Mouse (Mus musculus) stomach, embryonic 15.5 days (tissue): ENCODE data around the gene Mindy1. TPM values are rescaled to one million over a fixed set of nuclear protein-coding genes. Genes with fewer than 3 reads are reported as not detected.
A peak's percentile ranks its signal among the peaks of the same experiment; 100 is the strongest.

Source experiments
- ATAC-seq: fragments of 200-750 bp; cut with Nextera tagmentation; 2 replicates; pipeline ENCODE4 v1.8.0; 2017; ENCODE audit warnings: low read depth, moderate number of reproducible peaks, moderate TSS enrichment; ENCODE audit not compliant: insufficient read depth, low FRiP score
- H3K27ac ChIP-seq: fragments of 300-500 bp; sonication (generic); 2 replicates; pipeline ENCODE4 v1.5.1; 2015; ENCODE audit warnings: mild to moderate bottlenecking, inconsistent platforms
- H3K27me3 ChIP-seq: fragments of 300-500 bp; sonication (generic); replicated peaks from 2 replicates; pipeline ENCODE4 v1.6.1; 2015; ENCODE audit warnings: inconsistent platforms
- H3K36me3 ChIP-seq: fragments of 300-500 bp; sonication (generic); 2 replicates; pipeline ENCODE4 v1.6.1; 2015; ENCODE audit warnings: inconsistent platforms
- H3K4me1 ChIP-seq: fragments of 300-500 bp; sonication (generic); 2 replicates; pipeline ENCODE4 v1.6.1; 2015; ENCODE audit warnings: inconsistent platforms
- H3K4me2 ChIP-seq: fragments of 300-500 bp; sonication (generic); 2 replicates; pipeline ENCODE4 v1.6.1; 2015; ENCODE audit warnings: mild to moderate bottlenecking, inconsistent platforms
- H3K4me3 ChIP-seq: fragments of 300-500 bp; sonication (generic); replicated peaks from 2 replicates; pipeline ENCODE4 v1.5.1; 2015; ENCODE audit warnings: inconsistent platforms
- H3K9ac ChIP-seq: fragments of 300-500 bp; sonication (generic); 2 replicates; pipeline ENCODE4 v1.6.1; 2015; ENCODE audit warnings: inconsistent platforms
- H3K9me3 ChIP-seq: fragments of 300-500 bp; sonication (generic); 2 replicates; pipeline ENCODE4 v1.6.1; 2016; ENCODE audit warnings: inconsistent platforms
- whole genome bisulfite sequencing: fragments of 180-500 bp; shearing (Covaris S2); methylation state at CpG from one replicate; pipeline ENCODE4 v1.1.7; 2015; 5-methylcytosine and 5-hydroxymethylcytosine counted together
- polyA plus RNA-seq: library from polyadenylated mRNA; unstranded; fragments of >200 nt; fragmentation: Nextera tagmentation; extraction: Ambion mirVana; gene quantifications from 2 replicates; pipeline ENCODE4 v1.2.1, GENCODE M21; 2015

The Mindy1 gene
- polyA plus RNA-seq, 1 experiment from 2014 or later = 45.8 TPM

DNA sequence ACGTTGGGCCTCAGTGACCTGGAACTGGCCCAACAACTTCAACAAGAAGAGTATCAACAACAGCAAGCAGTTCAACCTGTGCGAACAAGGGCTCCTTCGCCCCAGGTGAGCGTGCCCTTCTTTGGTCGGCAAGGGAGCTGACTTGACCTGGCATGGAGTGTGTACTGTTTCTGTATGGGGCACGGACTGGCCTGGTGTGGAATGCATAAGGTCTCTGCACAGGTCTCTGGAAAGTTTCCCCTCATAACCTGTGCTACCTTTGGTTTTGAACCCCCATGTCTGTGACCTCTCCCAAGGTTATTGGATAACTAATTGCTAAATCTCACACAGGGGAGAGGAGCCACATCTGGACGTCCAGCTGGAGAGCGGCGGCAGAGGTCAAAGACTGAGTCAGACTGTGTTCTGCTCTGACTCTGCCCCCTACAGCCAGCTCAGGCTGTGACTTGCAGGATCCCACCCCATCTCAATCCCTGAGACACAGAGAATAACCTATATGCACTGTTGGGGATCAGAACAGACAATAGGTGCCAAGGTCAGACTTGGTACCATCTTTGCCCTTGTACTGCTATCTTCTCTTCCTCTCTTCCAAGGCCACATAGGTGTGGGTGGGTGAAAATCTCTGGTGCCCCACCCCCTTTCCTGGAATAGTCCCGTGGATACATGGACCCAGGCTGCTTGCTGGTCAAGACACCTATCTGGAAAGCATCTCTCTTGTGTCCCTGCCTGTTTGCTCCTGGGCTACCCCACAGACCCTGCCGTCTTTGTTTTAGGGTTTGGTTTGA lies 14.4 kb downstream of the Mindy1 start:
- peaks cover 45% of the 10 kb centered on the region for H3K36me3 ChIP-seq
- no peak overlapping the region for H3K4me3 ChIP-seq
- H3K27me3 ChIP-seq = no peaks in the 10 kb centered on the region
- no peak overlapping the region for H3K27ac ChIP-seq
- H3K4me1 ChIP-seq = peaks cover 12% of the 10 kb centered on the region; the same call in 1 of the 2 replicates
- no peak overlapping the region for H3K9ac ChIP-seq
- WGBS = 72% methylated on average over 11 of the region's 11 CpGs
- peak; percentile 23; the same call in 1 of the 2 replicates for ATAC-seq
- H3K4me2 ChIP-seq = no peak overlapping the region
- H3K9me3 ChIP-seq = no peaks in the 10 kb centered on the region

- Histone ChIP-seq H3K9me3 (no peaks in the 10 kb centered on the region), H3K4me2 (no peak overlapping the region), H3K9ac (no peak overlapping the region), H3K27ac (0 out of 2 replicates have a peak overlapping the region, but pooled peaks have one; percentile 14), H3K27me3 (no peaks in the 10 kb centered on the region), H3K4me1 (peaks cover 12% of the 10 kb centered on the region; the same call in 1 of the 2 replicates), H3K36me3 (peaks cover 41% of the 10 kb centered on the region), H3K4me3 (no peak overlapping the region)
- WGBS = 13% methylated on average over 5 of the region's 5 CpGs
- no peak for ATAC-seq
These were observed 14.9 kb downstream of the Mindy1 start for GRCm38 (mm10) chr3:95296103-95296469.

GRCm38 (mm10) chr3:95298018-95298417 lies 16.9 kb downstream of the Mindy1 start:
- H3K4me1 ChIP-seq = peaks cover 12% of the 10 kb centered on the region; the same call in 1 of the 2 replicates
- H3K9ac ChIP-seq = no peak overlapping the region
- no peak overlapping the region for H3K27ac ChIP-seq
- ATAC-seq = no peak
- no peak overlapping the region for H3K4me2 ChIP-seq
- peaks cover 35% of the 10 kb centered on the region for H3K36me3 ChIP-seq
- no peak overlapping the region for H3K4me3 ChIP-seq
- 75% methylated on average over 7 of the region's 7 CpGs for WGBS
- H3K27me3 ChIP-seq = no peaks in the 10 kb centered on the region
- no peaks in the 10 kb centered on the region for H3K9me3 ChIP-seq

GRCm38 (mm10) chr3:95301204-95301796 lies 20.2 kb downstream of the Mindy1 start:
- H3K9me3 ChIP-seq = no peaks in the 10 kb centered on the region
- H3K27me3 ChIP-seq = no peaks in the 10 kb centered on the region
- peaks cover 13% of the 10 kb centered on the region; the same call in 1 of the 2 replicates for H3K36me3 ChIP-seq
- H3K4me1 ChIP-seq = peaks cover 3% of the 10 kb centered on the region; the same call in 1 of the 2 replicates
- no peak overlapping the region for H3K27ac ChIP-seq
- no peak overlapping the region for H3K4me3 ChIP-seq
- no peak overlapping the region for H3K9ac ChIP-seq
- ATAC-seq = no peak
- 78% methylated on average over 3 of the region's 3 CpGs for WGBS
- H3K4me2 ChIP-seq = no peak overlapping the region

- Histone ChIP-seq H3K27me3 (no peaks in the 10 kb centered on the region), H3K4me3 (no peak overlapping the region), H3K27ac (no peak overlapping the region), H3K36me3 (no peaks in the 10 kb centered on the region), H3K4me2 (no peak overlapping the region), H3K4me1 (0 out of 2 replicates have a peak, but pooled peaks cover 4% of the 10 kb centered on the region), H3K9ac (no peak overlapping the region), H3K9me3 (no peaks in the 10 kb centered on the region)
- ATAC-seq = no peak
- 69% methylated on average over 4 of the region's 4 CpGs for WGBS
These were observed 25.1 kb downstream of the Mindy1 start for GRCm38 (mm10) chr3:95306244-95306643.

DNA sequence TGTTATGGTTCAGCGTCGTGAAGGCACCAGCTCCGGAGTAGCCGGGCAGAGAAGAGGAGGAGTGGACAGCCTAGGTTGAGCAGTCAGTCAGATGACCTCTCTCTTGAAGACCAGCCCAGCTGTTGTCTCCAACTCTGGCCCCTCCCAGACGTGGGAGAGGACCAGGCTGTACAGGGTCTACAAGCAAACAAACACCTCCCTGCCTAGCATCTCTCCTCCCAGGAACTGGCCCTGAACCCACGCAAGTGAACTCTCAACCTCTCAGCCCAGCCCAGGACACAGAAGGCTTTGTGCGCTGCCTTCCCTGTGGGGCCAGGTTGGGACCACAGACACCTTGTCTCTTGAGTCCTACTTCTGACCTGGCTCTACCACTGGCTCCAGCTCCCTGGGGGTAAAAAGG lies 26.0 kb downstream of the Mindy1 start, which contains the start of gene Anxa9:
Gene Anxa9 (minus strand): TSS at position 77 of the 400 bp plus-strand sequence.
- ATAC-seq = peak; percentile 14; the same call in 1 of the 2 replicates
- WGBS = 42% methylated on average over 7 of the region's 7 CpGs
- 0 out of 2 replicates have a peak, but pooled peaks cover 4% of the 10 kb centered on the region for H3K4me1 ChIP-seq
- H3K9me3 ChIP-seq = no peaks in the 10 kb centered on the region
- no peak within 1 kb of the TSS for H3K4me3 ChIP-seq
- H3K27ac ChIP-seq = peak within 1 kb of the TSS; percentile 35; the same call in 1 of the 2 replicates
- no peak within 1 kb of the TSS for H3K4me2 ChIP-seq
- H3K36me3 ChIP-seq = no peaks in the 10 kb centered on the region
- H3K9ac ChIP-seq = no peak within 1 kb of the TSS
- H3K27me3 ChIP-seq = no peaks in the 10 kb centered on the region

GRCm38 (mm10) chr3:95310496-95310895 lies 29.4 kb downstream of the Mindy1 start:
- Histone ChIP-seq H3K36me3 (no peaks in the 10 kb centered on the region), H3K27ac (no peak overlapping the region), H3K4me1 (0 out of 2 replicates have a peak, but pooled peaks cover 4% of the 10 kb centered on the region), H3K9ac (no peak overlapping the region), H3K9me3 (no peaks in the 10 kb centered on the region), H3K4me2 (no peak overlapping the region), H3K4me3 (no peak overlapping the region), H3K27me3 (no peaks in the 10 kb centered on the region)
- no peak for ATAC-seq
- 58% methylated on average over 3 of the region's 3 CpGs for WGBS

DNA sequence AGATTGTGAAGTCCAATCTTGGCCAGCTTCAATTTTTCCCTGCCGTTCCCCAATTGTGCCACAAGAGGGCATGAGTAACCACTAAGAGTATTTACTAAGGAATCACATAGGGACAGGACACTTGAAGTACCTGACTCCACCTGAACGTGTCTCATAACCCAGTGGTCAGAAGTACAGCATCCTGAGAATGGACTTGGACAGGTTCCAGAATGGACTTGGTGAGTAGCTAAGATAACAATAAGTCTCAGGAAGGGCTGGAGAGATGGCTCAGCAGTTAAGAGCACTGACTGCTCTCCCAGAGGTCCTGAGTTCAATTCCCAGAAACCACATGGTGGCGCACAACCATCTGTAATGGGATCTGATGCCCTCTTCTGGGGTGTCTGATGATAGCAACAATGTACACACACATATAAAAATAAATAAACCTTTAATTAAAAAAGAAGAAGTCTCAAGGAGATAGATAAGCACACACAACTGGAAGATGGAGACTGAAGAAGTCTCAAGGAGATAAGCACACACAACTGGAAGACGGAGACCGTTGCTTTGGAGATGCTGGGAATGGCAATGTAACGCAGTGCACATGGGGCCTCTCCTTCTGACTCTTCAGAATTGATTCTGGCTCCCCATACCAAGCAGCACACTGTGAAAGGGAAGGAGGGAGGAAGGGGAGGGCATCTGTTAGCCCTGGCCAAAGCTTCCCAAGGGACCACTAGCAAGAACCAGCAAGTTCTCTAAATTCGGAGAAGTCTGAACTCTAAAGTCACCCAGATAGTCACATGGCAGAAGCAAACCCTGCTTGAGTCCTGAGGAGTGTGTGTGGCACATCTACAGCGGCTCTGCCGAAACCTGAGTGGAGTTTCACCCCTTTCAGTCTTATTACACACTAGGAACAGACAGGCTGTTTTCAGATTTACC lies 30.1 kb downstream of the Mindy1 start:
- Histone ChIP-seq H3K9me3 (no peaks in the 10 kb centered on the region), H3K4me3 (no peak overlapping the region), H3K9ac (no peak overlapping the region), H3K27ac (no peak overlapping the region), H3K4me1 (peaks cover 9% of the 10 kb centered on the region; the same call in 1 of the 2 replicates), H3K4me2 (no peak overlapping the region), H3K27me3 (no peaks in the 10 kb centered on the region), H3K36me3 (no peaks in the 10 kb centered on the region)
- 64% methylated on average over 9 of the region's 9 CpGs for WGBS
- no peak for ATAC-seq

DNA sequence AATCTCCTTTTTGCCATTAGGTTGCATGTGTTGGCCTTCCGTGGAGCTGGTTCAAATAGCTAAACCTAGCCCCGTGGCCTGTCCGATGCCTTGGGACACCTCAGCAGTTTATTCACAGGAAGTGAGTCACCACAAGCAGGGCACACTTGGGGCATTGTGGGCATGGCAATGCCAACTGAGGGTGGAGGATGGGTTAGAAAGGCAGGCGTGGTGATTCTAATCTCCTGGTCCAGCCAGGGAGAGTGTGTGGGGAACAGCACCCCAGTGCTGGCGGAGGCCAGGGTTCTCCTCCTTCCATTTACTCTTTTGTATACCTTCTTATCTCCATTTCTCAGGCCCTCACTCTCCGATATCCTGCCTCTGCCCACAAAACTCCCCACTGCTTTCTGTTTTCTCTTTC lies 31.5 kb downstream of the Mindy1 start:
- H3K27me3 ChIP-seq = no peaks in the 10 kb centered on the region
- no peak overlapping the region for H3K9ac ChIP-seq

DNA sequence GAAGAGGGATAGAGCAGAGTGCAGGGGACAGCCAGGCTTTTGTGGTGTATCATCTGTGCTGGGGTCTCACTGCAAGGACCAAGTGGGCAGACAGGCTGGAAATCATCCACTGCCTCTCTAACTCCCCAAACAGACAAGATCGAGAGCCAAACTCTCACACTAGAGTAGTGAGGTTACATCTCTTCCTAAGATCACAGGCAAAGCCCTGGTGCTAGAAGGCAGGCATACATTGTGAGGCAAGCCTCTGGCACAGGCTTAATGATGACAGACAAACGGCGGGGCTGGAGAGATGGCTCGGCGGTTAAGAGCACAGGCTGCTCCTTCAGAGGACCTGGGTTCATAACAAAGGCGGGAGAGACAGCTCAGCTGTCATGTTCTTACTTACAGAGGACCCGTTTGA lies 32.3 kb downstream of the Mindy1 start:
- WGBS = 54% methylated on average over 7 of the region's 7 CpGs
- Histone ChIP-seq H3K4me2 (no peak overlapping the region), H3K9ac (no peak overlapping the region), H3K27ac (no peak overlapping the region), H3K27me3 (no peaks in the 10 kb centered on the region), H3K4me1 (peaks cover 23% of the 10 kb centered on the region), H3K36me3 (no peaks in the 10 kb centered on the region), H3K9me3 (no peaks in the 10 kb centered on the region), H3K4me3 (no peak overlapping the region)
- no peak for ATAC-seq

More for the DNA sequence above, 31.5 kb downstream of the Mindy1 start:
- no peak overlapping the region for H3K27ac ChIP-seq
- H3K4me1 ChIP-seq = peaks cover 16% of the 10 kb centered on the region
- H3K4me2 ChIP-seq = peak overlapping the region; percentile 19; the same call in 1 of the 2 replicates
- 60% methylated on average over 6 of the region's 6 CpGs for WGBS
- no peaks in the 10 kb centered on the region for H3K9me3 ChIP-seq
- H3K36me3 ChIP-seq = no peaks in the 10 kb centered on the region
- no peak for ATAC-seq
- no peak overlapping the region for H3K4me3 ChIP-seq

- H3K27ac ChIP-seq = no peak overlapping the region
- peak overlapping the region; percentile 80; the same call in 1 of the 2 replicates for H3K4me2 ChIP-seq
- peaks cover 26% of the 10 kb centered on the region for H3K4me1 ChIP-seq
- H3K27me3 ChIP-seq = no peaks in the 10 kb centered on the region
- no peaks in the 10 kb centered on the region for H3K9me3 ChIP-seq
- ATAC-seq = no peak
- no peak overlapping the region for H3K9ac ChIP-seq
- 70% methylated on average over 6 of the region's 6 CpGs for WGBS
- no peaks in the 10 kb centered on the region for H3K36me3 ChIP-seq
- no peak overlapping the region for H3K4me3 ChIP-seq
These were observed 32.9 kb downstream of the Mindy1 start for GRCm38 (mm10) chr3:95314075-95314474.
